Mouse (Mus musculus) cortical plate, adult 2 months (tissue): ENCODE measurements around the gene Pnma5.

Experiments used
- CTCF ChIP-seq: fragments of 200-500 bp; IDR thresholded peaks from 2 replicates; pipeline ENCODE4 v1.5.1; 2011; ENCODE audit warnings: mild to moderate bottlenecking, control low read depth, low read length; ENCODE audit not compliant: insufficient read depth; ENCODE audit errors: extremely low read depth
- POLR2A ChIP-seq: fragments of 200-500 bp; IDR thresholded peaks from 2 replicates; pipeline ENCODE4 v1.6.1; 2011; ENCODE audit warnings: mild to moderate bottlenecking, low read length, control low read depth; ENCODE audit not compliant: insufficient read depth; ENCODE audit errors: extremely low read depth

DNA sequence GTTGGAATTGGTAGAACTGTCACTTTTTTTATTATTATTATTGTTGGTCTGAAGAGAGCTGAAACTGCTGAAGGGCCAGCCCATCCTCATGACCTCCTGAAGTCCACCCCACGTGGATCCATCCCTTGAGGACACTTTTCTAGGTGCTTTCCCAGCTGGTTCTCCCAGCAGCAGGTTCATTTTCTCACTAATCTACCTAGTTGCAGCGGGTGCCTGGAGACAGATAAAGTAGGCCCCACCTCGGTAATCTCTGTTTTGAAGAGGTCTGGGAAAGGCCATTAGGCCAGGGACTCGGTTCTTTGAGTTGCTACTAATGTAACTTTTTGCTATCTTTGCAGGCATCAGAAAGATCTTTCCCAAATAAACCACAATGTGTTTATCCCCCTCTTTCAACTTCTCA, 31.2 kb downstream of the Pnma5 start:
- TF ChIP-seq CTCF (no peak), POLR2A (no peak)
